In genomic region chr7:142830969-142831673, GRCm38 (mm10) we compare ENCODE assay signal across 18 mouse cellular contexts.
DNase-seq lines count a peak whose midpoint lies in the region; ATAC-seq lines count a peak whose summit lies in the region.
"Had no signal": no experiment of that assay in that cellular context is flagged by ENCODE, and none has a peak within 500 bp of the region (broad histone marks: within the 10 kb centered on the region; RNA-seq: fewer than 3 reads in every experiment).

No protein-coding gene starts in this region.

- no peak overlapping the region for H3K9ac ChIP-seq in forebrain, embryonic 15.5 days (replicated peaks)
- H3K9ac ChIP-seq in limb, embryonic 13.5 days: no peak overlapping the region
- H3K9ac ChIP-seq: intestine, embryonic 15.5 days; liver, embryonic 13.5 days; stomach, embryonic 15.5 days had no signal

- peak overlapping the region; percentile 81 for H3K27ac ChIP-seq in forebrain, embryonic 10.5 days
- no peak overlapping the region for H3K27ac ChIP-seq in forebrain, embryonic 15.5 days (replicated peaks)
- H3K27ac ChIP-seq in limb, embryonic 13.5 days: peak overlapping the region; percentile 29; the same call in 1 of the 2 replicates
- H3K27ac ChIP-seq: heart, adult 2 months; hindbrain, embryonic 10.5 days; intestine, embryonic 15.5 days; liver, embryonic 13.5 days; stomach, embryonic 15.5 days had no signal

- WGBS in forebrain, embryonic 10.5 days: 18% methylated on average over 2 of the region's 2 CpGs
- WGBS in forebrain, embryonic 15.5 days: 7% methylated on average over 2 of the region's 2 CpGs
- WGBS in limb, embryonic 13.5 days: 9% methylated on average over 2 of the region's 2 CpGs

- H3K4me2 ChIP-seq in forebrain, embryonic 15.5 days (replicated peaks): no peak overlapping the region
- H3K4me2 ChIP-seq in limb, embryonic 13.5 days (replicated peaks): peak overlapping the region; percentile 23; the same call in 1 of the 2 replicates
- H3K4me2 ChIP-seq: intestine, embryonic 15.5 days; liver, embryonic 13.5 days; stomach, embryonic 15.5 days had no signal

- ATAC-seq in forebrain, embryonic 15.5 days (replicated peaks): no peak
- no peak for ATAC-seq in limb, embryonic 13.5 days (ENCODE audit: low FRiP score, low read depth)
- ATAC-seq: intestine, embryonic 15.5 days had no signal

- no peaks in the 10 kb centered on the region for H3K9me3 ChIP-seq in forebrain, embryonic 10.5 days
- H3K9me3 ChIP-seq in forebrain, embryonic 15.5 days: no peaks in the 10 kb centered on the region
- H3K9me3 ChIP-seq in limb, embryonic 13.5 days: no peaks in the 10 kb centered on the region
- H3K9me3 ChIP-seq: hindbrain, embryonic 10.5 days; intestine, embryonic 15.5 days; liver, embryonic 13.5 days; megakaryocyte, embryonic 14.5 days; stomach, embryonic 15.5 days had no signal

- H3K4me3 ChIP-seq in forebrain, embryonic 10.5 days: peak overlapping the region; percentile 22; the same call in 1 of the 2 replicates
- no peak overlapping the region for H3K4me3 ChIP-seq in forebrain, embryonic 15.5 days
- no peak overlapping the region for H3K4me3 ChIP-seq in limb, embryonic 13.5 days
- H3K4me3 ChIP-seq: erythroblast, embryonic 14.5 days; heart, adult 2 months; hindbrain, embryonic 10.5 days; intestine, embryonic 15.5 days; liver, embryonic 13.5 days; megakaryocyte, embryonic 14.5 days; stomach, embryonic 15.5 days had no signal

- H3K4me1 ChIP-seq in forebrain, embryonic 10.5 days: peaks cover 13% of the 10 kb centered on the region
- H3K4me1 ChIP-seq in forebrain, embryonic 15.5 days: no peaks in the 10 kb centered on the region
- H3K4me1 ChIP-seq in limb, embryonic 13.5 days: peaks cover 7% of the 10 kb centered on the region
- H3K4me1 ChIP-seq: hindbrain, embryonic 10.5 days; intestine, embryonic 15.5 days; liver, embryonic 13.5 days; megakaryocyte, embryonic 14.5 days; stomach, embryonic 15.5 days had no signal

- H3K27me3 ChIP-seq in forebrain, embryonic 10.5 days (ENCODE audit: poor library complexity, severe bottlenecking): no peaks in the 10 kb centered on the region
- H3K27me3 ChIP-seq in forebrain, embryonic 15.5 days: no peaks in the 10 kb centered on the region
- no peaks in the 10 kb centered on the region for H3K27me3 ChIP-seq in limb, embryonic 13.5 days
- H3K27me3 ChIP-seq: intestine, embryonic 15.5 days; liver, embryonic 13.5 days; stomach, embryonic 15.5 days had no signal

- peak; percentile 44 for DNase-seq in forebrain, embryonic 10.5 days (ENCODE audit: extremely low spot score, low spot score)
- DNase-seq in retina, postnatal 1 day: peak; percentile 10
- DNase-seq in retina, embryonic 14.5 days (ENCODE audit: low spot score): no peak
- DNase-seq in adrenal gland, adult 18-20 months (ENCODE audit: low spot score in 2 of 2): no peak
- no peak for DNase-seq in urinary bladder, postnatal 25 days (ENCODE audit: low spot score)
- DNase-seq: adrenal gland, postnatal 10 days; cerebellum, adult 11-12 months; gastrocnemius, postnatal 10 days; heart, adult 2 months; liver, embryonic 13.5 days; spleen, adult 18-20 months had no signal

- H3K36me3 ChIP-seq in forebrain, embryonic 10.5 days (replicated peaks): no peaks in the 10 kb centered on the region
- no peaks in the 10 kb centered on the region for H3K36me3 ChIP-seq in forebrain, embryonic 15.5 days
- no peaks in the 10 kb centered on the region for H3K36me3 ChIP-seq in limb, embryonic 13.5 days
- H3K36me3 ChIP-seq: hindbrain, embryonic 10.5 days; intestine, embryonic 15.5 days; liver, embryonic 13.5 days; stomach, embryonic 15.5 days had no signal

Comparison
In these comparisons a context has a peak if more than half of its experiments do, and no peak if none do; other contexts are left out.
1. DNase-seq: peak in forebrain, embryonic 10.5 days (single experiment) and retina, postnatal 1 day (single experiment); none in retina, embryonic 14.5 days (single experiment), adrenal gland, adult 18-20 months (0 of 2) and urinary bladder, postnatal 25 days (single experiment).